Mouse (Mus musculus) frontal cortex, postnatal 10 days (tissue): ENCODE measurements around the gene Akap9.
A peak's percentile ranks its signal among the peaks of the same experiment; 100 is the strongest.
"Not testable (repeated sequence)": the region's sequence is repeated elsewhere in the genome, so short reads cannot be mapped to it uniquely, and the experiment has no call there.

Source experiments
- DNase-seq, 2 experiments: peaks; one replicate each; pipeline ENCODE4 v3.0.0; 2022; ENCODE audit warnings: low spot score in 2 of 2, mixed read lengths in 1 of 2

Gene Akap9

DNA sequence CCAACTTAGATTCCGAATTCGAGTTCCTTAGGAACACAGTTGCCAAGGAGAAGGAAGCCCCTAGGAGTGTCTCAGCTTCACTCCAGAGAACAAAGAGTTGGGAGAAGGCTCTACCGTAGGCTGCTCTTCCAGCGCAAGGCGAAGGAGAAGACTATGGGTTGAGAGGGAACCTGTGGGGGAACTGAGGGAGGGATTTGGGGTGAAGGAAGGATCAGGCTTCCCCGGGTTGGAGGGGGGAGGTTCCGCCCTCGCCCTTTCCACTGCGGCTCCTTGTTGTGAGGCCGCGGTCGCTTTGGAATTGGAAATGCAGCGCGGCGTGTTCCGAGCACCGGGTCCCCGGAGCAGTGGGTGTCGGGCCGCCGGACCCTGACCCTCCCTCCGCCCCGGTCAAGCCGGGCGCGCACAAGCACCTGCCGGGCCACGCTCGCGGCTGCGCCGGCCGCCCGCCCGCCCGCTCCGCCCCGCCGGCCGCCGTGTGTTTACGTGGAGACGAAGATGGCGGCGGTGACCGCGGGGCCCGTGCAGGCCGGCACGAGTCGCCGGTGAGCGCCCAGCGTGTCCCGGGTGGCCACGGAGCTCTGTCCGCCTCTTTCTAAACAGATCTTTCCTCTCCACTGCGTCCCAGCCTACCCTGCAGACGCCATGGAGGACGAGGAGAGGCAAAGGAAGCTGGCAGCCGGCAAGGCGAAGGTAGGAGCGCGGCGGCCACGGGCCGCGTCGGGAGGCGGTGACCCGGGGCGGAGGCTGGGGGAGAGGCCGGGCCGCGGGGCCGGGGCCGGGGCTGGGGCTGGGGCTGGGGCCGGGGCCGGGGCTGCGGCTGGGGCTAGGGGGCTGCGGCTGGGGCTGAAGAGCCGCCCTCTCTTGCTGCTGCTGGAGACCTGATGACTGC lies at the start of gene Akap9:
TSS of gene Akap9 (plus strand) at position 254 of the 889 bp plus-strand sequence.
- DNase-seq, result peak in 1 of 2 experiments; percentile 60

DNA sequence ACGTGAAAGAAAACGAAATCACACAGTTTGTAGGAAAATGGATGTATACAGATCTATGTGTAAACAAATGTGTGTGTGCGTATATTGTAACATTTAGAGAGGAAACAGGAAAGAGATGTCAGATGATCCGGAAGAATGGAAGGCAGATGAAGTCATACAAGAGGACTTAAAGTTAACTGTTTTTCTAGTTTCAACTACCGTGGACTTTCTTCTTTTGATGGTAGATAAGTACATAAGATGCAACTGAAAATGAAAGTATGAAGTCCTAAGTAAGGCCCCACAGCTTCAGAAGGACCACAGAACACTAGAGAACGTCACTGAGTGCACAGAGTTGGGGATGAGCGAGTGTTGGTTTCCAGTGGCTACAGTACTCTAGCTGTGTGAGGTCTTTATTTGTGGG lies 41.0 kb upstream of the Akap9 start:
- not testable (repeated sequence) for DNase-seq

DNA sequence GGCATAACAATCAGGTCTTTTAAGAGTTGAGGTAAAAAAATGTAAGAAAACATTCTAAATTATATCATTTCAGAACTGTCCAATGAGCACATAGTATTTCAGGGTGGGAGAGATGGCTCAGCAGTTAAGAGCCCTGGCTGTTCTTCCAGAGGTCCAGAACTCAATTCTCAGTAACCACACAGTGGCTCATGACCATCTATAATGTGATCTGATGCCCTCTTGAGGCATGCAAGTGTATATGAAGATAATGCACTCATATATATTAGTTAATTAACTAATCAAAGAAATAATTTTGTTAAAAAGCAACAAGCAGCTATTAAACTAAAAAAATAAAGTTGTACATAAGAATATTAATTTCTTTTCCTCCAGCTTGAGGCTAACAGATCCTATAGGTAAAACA lies 38.7 kb upstream of the Akap9 start:
- DNase-seq, result no peak

DNA sequence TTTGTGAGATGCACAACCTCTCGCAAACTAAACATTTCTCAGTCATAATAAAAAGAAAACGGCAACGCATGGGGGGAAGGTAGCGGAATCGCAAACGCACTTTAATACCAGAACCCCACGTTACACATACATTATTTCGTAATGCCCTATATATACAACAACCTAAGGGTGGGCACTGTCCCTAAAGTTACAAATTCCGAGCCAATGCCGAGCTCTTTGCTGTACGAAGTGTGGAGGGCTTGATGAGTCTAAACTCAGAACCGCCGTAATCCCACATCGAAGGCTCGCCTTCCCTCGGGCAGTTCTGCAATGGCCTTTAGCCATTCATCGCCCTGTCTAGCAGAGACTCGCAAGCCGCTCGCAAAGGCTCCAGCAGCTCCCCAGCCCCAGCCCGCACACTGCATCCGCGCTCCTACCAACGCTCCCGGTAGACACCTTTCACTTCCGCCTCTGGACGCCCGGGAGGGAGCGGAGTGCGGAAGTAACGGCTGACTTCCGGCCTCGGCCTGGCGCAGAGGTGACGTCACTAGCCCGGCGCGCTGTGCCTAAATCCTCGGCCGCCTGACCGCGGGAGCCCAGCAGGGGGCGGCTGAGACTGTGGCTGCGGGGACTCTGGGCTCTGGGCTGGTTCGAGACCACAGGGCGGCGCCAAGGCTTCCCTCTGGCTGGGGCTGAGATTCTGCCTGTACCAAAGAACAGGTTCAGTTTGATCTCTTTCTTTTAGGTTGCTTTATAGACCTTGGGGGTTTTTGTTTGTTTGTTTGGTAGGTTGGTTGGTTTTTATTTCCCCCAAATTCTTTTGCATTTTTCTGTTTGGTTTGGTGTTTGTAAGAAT lies 34.2 kb upstream of the Akap9 start, which contains the start of gene Mterf1a:
TSS of gene Mterf1a (minus strand) at position 475 of the 835 bp plus-strand sequence.
- DNase-seq, result peak; percentile 11 to 19

DNA sequence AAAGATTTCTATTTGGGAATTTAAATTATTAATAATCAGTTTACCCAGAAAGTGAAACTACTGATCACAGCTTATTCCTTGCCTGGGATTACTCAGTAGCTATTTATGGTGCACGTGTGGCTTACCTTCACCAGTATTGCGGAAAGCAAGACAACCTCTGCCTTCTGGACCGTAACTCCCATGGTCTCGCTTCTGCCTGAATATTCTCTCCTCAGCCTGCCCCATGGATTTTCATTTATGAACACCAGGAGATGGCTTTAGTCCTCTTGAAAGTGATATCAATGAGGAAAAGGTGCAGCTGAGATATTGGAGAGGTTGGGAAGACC lies 33.6 kb upstream of the Akap9 start:
- DNase-seq, result not testable (repeated sequence)

DNA sequence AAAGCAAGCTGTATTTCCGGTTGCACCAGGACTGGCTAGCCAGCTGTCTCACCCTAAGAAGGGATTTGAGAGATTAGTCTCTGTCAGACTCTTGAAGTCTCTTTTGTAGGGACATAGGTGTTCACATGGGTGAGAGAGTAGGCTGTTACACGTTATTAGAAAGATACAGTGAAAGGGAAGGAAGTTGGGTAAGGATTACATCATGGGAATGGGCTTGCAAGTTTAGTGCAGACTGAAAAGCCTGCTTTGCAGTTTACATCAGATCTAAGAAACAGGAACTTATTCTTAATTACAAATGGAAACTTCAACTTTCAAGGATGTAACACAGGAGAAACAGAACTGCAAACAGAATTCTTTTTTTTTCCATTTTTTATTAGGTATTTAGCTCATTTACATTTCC lies 22.4 kb upstream of the Akap9 start:
- DNase-seq, result no peak

DNA sequence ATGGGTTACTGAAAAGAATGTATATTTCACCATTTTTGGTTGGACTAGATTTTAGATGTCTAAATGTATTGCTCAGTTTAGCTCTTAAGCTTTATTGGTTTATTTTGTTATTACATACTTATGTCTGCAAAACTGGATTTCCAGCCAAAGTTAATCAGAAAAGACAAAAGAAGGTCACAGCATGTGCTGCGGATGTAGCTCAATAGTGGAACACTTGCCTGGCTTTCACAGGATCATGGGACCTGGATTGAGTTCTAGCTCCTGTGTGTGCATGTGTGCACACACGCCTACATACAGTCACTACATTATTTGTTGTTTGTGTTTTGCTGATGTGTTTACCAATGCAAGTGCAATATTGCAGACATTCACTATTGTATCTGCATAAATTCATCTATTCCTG lies 5.5 kb upstream of the Akap9 start:
- no peak for DNase-seq

DNA sequence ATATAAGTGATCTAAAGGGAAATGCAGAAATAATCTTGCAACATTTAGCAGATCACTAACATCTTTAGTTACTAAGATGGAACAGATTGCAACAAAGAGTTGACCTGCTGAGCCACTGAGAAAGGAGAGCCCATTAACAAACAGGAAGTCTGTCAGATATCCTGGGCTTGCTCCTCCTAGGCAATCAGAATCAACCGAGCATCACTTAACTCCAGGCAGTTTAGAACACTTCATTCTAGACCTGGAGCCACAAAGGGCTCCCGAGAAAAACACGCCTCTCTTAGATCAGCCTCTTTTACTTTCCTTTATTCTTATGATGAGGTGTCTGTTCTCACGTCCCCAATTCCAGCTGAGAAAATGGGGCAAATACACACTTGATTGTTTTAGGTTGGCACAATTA lies 1.2 kb upstream of the Akap9 start:
- no peak for DNase-seq

DNA sequence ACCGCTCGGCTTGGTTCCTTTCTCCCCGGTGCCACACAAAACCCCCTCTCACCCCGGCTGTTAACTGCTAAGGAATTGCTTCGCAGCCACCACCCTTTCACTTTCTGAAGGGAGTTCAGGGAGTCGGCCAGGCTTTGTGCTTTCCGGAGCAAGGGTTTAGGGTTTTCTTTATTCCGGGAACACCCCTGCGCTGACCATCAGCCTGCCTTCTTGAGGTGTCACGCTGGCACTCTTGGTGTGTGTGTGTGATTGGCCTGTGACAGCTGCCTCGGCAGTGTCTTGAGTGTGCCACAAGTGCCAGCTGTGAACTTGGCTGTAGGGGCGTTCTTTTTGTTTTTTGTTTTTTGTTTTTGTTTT lies 814 bp downstream of the Akap9 start:
- peak in 1 of 2 experiments; percentile 19 for DNase-seq

DNA sequence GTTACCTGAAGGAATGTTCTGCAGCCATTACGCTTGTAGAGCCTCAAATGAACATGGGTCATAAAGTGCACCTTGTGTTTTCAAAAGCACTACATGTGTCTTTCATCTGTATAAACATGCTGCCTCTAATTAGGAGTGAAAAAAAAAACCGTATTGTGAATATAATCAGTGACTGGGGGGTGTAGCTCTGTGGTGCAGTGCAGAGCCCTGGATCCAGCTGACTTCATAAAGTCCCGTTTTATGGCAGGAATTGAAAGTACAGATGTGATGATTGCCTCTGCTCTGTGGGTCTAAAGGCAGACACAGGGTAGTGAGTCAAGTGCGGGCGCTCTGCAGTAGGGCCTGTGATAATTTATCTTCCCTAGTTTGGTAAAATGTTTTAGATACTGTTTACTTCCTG lies 2.9 kb downstream of the Akap9 start:
- DNase-seq, result no peak

DNA sequence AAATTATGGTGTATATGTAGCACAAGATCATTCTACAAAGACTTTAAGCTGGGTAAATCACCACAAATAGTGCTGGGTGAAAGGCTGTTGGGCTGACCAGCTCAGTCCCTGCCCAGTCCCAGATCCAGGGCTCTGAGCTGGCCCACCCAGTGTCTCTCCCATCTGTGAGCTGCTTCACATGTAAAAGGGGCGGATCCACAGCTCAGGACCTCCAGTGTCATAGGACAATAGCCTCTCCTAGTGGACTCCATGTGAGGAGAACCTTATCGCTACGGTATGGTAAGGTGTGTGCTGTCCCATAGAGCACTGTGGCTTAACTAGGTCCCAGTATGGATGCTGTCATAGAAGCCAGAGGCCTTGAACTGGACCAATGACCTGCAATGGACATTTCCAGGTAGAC lies 3.8 kb downstream of the Akap9 start:
- no peak for DNase-seq

DNA sequence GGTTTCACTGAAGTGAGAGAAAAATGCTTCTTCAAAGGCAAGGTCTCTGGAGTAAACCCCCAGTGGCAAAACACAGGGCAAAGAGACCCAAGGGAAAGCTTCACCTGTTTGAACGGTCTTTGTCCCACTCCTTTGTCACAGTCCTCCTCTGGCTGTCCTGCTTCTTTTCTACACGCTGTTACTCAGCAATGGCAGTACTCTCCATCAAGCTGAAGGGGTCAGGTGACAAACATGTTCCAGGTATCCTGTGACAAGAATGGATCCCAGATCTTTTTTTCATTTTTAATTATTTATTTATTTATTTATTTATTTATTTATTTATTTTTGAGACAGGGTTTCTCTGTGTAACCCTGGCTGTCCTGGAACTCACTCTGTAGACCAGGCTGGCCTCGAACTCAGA lies 5.7 kb downstream of the Akap9 start:
- DNase-seq, result no peak

DNA sequence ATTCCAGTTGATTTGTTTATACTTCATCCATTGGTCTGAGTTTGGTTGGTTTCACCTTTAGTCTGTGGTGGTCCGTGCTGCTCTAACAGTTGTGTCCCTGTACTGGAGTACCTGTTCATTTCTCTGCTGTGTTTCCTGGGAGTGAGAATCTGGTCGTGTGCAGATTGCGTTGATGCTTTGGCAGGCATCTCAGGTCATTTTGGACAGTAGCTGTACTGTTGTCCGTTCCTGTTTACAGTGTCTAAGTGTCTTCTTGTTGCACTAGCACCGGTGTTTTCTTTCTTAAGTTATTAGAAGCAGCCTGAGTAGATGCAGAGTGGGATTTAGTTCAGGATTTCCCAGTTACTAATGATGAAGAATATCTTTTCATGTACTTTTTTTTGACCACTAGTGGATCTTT lies 7.4 kb downstream of the Akap9 start:
- DNase-seq, result no peak

DNA sequence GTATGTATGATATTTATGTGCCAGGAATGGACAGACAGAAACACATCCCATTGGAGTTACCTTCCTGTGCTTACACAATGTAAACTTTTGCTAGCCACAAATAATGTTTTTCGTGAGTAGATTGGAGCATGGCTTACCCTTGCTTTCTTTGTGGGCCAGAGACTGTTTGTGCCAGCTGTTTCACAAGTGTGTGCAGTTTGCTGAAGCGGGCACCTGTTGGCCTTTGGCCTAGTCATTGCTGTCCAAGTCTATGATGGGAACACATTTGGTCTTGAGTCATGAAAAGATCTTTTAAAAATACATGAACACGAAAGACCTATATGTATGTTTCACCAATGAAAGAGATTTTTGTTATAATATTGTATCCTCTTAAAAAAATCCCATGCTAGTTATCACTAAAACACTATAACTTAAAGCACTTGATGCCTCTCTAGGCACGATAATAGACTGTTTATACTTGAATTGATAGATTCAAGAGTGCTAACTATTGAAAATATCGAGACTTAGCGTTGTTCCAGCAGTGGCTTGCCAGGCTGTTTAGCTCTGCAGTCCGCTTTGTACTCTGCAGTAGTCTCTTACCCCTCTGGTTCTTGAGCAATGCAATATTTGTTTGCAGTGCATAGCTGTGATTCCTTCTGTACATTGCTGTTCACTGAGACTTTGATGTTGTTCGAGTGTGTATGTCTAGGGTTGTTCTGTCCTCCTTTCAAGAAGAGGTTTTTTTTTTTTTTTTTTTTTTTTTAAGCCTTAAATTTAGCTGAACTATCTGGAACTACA lies 8.1 kb downstream of the Akap9 start:
- DNase-seq, result no peak

DNA sequence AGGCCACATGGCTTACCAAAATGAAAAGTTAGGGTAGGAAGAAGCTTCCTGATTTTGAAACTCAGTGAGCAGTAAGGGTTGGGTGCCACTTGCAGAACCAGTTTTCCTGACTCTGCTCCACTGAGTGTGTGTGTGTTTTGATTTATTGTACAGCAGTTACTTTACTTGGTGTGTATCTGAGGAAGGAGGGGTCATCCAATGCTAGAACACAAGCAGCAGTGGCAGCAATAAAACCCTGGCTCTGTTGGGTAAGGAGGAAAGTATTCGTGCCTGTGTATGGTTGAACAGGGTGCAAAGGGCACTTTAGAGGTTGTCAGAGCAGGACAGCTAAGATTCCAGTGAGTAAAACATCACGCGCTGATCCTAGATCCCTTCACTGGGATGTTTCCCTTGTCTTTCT lies 11.1 kb downstream of the Akap9 start:
- no peak for DNase-seq

DNA sequence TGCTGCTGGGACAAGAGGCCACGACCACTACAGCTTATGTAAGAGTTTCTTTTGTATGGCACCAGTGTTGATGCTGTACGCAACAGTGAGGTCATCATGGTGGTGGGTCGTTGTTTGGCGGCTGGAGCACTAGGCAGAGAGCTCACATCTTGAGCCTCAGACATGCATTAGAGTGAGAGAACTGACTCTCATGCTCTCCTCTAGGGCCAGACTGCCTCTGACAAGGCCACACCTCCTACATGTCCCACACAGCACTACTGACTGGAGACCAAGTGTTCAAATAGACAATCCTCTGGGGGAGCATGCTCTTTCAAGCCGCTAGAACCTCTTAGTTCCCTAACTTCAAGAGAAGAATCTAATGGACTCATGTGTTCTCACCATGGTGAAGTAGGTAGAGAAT lies 11.5 kb downstream of the Akap9 start:
- no peak for DNase-seq

DNA sequence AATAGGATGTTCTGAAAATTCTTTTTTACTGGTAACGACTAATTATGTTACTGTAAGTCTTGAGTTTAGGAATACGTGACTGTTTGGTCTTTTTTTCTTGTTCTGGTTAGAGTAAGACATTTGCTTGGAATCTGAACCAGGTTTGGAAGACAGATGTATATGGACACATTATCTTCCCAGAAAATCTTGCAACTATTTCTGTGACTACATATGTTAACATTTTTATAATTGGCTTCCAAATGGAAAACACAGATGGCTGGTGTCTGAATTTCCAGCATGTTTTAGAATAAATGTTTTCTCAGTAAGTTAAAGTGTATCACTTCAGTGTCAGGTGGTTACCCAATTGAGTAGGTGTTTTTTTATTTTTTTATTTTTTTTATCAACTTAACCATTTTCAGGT lies 13.4 kb downstream of the Akap9 start:
- DNase-seq, result no peak

DNA sequence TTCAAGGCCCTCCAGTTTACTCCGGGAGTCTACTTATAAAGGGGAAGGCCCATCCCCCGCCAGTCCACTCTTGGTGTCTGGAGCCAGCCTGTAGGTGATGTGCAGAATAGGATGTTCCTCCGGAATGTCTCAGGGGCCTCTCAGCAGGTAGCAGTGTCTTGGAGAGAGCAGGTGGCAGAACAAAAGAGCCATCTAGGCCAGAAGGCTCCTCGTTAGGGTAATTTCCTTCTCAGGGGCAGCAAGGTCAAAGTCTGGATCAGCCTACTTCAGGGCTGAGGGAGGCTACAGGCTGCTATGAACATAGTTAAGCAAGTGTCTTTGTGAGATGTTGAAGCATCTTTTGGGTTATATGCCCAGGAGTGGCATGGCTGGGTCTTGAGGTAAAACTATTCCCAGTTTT lies 15.3 kb downstream of the Akap9 start:
- DNase-seq, result not testable (repeated sequence)

DNA sequence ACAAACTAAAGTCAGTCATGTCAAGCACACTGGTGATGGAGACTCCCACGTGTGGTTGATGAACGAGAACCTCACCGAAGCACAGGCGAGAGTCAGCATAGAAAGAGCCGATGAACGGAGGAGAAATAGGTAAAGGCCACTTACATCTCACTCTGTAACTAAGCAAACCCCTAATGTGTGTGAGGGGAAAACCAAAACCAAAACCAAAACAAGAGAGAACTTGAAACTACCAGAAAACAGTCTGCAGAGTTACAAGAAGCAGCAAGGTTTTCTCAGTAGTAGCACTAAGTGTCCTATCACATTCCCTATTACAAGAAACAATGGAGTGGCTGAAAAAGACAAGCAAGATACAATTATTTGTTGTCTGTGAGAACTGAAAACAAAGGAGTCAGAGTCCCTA lies 24.6 kb downstream of the Akap9 start:
- DNase-seq, result no peak

DNA sequence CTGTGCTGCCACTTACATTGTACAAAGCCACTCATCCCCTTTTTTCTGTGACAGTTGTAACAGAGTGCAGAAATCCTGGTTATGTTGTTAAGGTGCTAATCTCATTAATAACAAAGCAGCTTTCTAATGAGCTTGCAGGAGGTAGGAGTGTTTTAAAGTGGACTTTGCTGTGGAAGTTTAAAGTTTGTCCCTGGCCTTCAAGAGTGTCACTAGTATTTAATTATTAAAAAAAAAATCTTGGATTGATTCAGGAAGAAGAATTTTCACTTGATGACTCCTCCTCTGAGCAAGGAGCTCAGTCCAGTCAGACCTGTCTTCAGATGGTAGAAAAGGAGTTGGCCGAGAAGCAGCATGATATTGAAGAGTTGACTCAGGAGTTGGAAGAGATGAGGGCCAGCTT lies 26.7 kb downstream of the Akap9 start:
- DNase-seq, result no peak

DNA sequence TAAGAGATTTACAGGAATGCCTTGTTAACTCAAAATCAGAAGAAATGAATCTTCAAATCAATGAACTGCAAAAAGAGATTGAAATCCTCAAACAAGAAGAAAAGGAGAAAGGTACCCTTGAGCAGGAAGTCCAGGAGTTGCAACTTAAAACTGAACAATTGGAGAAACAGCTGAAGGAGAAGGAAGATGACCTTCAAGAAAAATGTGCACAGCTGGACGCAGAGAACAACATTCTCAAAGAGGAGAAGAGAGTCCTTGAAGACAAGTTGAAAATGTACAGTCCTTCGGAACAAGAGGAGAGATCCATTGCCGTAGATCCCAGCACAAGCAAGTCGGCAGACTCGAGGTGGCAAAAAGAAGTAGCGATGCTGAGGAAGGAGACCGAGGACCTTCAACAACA lies 33.4 kb downstream of the Akap9 start:
- DNase-seq, result no peak

DNA sequence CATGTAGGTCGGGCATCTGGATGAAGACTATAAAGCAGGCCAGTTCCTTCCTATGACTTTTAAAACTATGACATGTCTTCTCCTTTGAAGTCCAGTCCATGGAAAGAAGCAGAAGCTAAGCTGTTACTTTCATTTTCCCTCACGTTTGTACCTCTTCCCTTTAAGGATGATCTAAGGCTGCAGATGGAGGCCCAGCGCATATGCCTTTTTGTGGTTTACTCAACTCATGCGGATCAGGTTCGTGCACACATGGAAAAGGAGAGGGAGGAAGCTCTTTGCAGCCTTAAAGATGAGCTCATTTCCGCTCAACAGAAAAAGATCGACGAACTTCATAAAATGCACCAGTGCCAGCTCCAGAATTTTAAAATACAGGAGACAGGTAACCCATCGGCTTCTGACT lies 40.6 kb downstream of the Akap9 start:
- DNase-seq, result no peak
